Mouse (Mus musculus): ENCODE measurements around the gene Slc7a6os. TPM values are rescaled to one million over a fixed set of nuclear protein-coding genes. Genes with fewer than 3 reads are reported as not detected.

Slc7a6os gene
- polyA plus RNA-seq, 1 experiment from 2014 or later: 20.9 TPM

- no peak overlapping the region for H3K4me3 ChIP-seq (ENCODE audit: control insufficient read depth in 1 of 2, insufficient read depth in 1 of 2, low read depth in 1 of 2, low read length in 2 of 2)
- H3K9ac ChIP-seq (ENCODE audit: low read length): no peak overlapping the region
- 28% methylated on average over 1 of the region's 1 CpGs for WGBS
- no peak overlapping the region for H3K4me2 ChIP-seq (ENCODE audit: low read length)
- no peaks in the 10 kb centered on the region for H3K27me3 ChIP-seq (ENCODE audit: control insufficient read depth, insufficient read depth, low read length)
- H3K36me3 ChIP-seq (ENCODE audit: control insufficient read depth, insufficient read depth, low read length): peaks cover 17% of the 10 kb centered on the region
- peaks cover 0 to 4% of the 10 kb centered on the region in 2 experiments; a peak in 1 of 4 replicates for H3K4me1 ChIP-seq (ENCODE audit: control insufficient read depth in 2 of 2, insufficient read depth in 2 of 2, low read length in 2 of 2)
- no peaks in the 10 kb centered on the region for H3K9me3 ChIP-seq (ENCODE audit: control insufficient read depth, low read length)
- H3K27ac ChIP-seq (replicated peaks in 1 of 2; ENCODE audit: control insufficient read depth in 1 of 2, insufficient read depth in 1 of 2, low read depth in 2 of 2, low read length in 2 of 2): no peak overlapping the region
- no peak for ATAC-seq (ENCODE audit: insufficient number of reproducible peaks, insufficient read depth, low FRiP score, low read depth)
Measured at GRCm38 (mm10) chr8:106176891-106177290, 33.8 kb downstream of the Slc7a6os start.

- 86% methylated on average over 3 of the region's 3 CpGs for WGBS
- no peak for ATAC-seq (ENCODE audit: insufficient number of reproducible peaks, insufficient read depth, low FRiP score, low read depth)
- no peak overlapping the region for H3K4me2 ChIP-seq (ENCODE audit: low read length)
Measured at GRCm38 (mm10) chr8:106173566-106173965, 37.2 kb downstream of the Slc7a6os start.

DNA sequence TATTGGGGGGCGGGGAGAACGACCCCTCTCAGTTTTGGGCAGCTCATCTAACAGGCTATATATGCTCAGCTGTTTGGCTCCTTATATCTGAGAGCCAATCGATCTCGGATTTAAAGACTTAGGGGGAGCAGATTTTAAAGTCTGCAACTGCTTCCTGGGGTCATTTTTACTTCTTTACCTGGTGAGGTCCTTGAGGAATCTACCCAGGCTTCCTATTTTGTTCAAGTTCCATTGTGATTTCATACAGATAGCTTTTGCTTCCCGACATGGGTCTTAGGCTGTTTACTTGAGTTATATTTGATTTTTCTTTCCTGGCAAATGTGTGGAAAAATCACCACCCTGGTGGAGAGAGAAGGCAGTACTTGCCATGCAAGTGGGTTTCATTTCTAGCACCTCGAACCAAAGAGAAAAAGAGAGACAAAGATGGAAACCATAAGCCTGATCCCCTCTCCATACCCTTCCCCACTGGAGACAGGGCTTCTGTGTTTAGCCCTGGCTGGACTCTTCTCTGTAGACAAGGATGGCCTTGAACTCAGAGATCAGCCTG is 40.7 kb downstream of the Slc7a6os start:
- 35% methylated on average over 6 of the region's 6 CpGs for WGBS
- Histone ChIP-seq H3K27me3 (ENCODE audit: control insufficient read depth, insufficient read depth, low read length) (no peaks in the 10 kb centered on the region), H3K4me3 (ENCODE audit: control insufficient read depth in 1 of 2, insufficient read depth in 1 of 2, low read depth in 1 of 2, low read length in 2 of 2) (peak overlapping the region; percentile 84 to 87; a peak in 3 of 4 replicates), H3K9ac (ENCODE audit: low read length) (peak overlapping the region; percentile 86), H3K4me1 (ENCODE audit: control insufficient read depth in 2 of 2, insufficient read depth in 2 of 2, low read length in 2 of 2) (peaks cover 2 to 21% of the 10 kb centered on the region in 2 experiments; a peak in 3 of 4 replicates), H3K27ac (replicated peaks in 1 of 2; ENCODE audit: control insufficient read depth in 1 of 2, insufficient read depth in 1 of 2, low read depth in 2 of 2, low read length in 2 of 2) (no peak overlapping the region), H3K36me3 (ENCODE audit: control insufficient read depth, insufficient read depth, low read length) (no peaks in the 10 kb centered on the region), H3K4me2 (ENCODE audit: low read length) (peak overlapping the region; percentile 81), H3K9me3 (ENCODE audit: control insufficient read depth, low read length) (no peaks in the 10 kb centered on the region)
- ATAC-seq (ENCODE audit: insufficient number of reproducible peaks, insufficient read depth, low FRiP score, low read depth): no peak

More at GRCm38 (mm10) chr8:106173566-106173965, 37.2 kb downstream of the Slc7a6os start:
- Histone ChIP-seq H3K9me3 (ENCODE audit: control insufficient read depth, low read length) (no peaks in the 10 kb centered on the region), H3K4me1 (ENCODE audit: control insufficient read depth in 2 of 2, insufficient read depth in 2 of 2, low read length in 2 of 2) (peaks cover 0 to 11% of the 10 kb centered on the region in 2 experiments; a peak in 2 of 4 replicates), H3K9ac (ENCODE audit: low read length) (no peak overlapping the region), H3K27ac (replicated peaks in 1 of 2; ENCODE audit: control insufficient read depth in 1 of 2, insufficient read depth in 1 of 2, low read depth in 2 of 2, low read length in 2 of 2) (no peak overlapping the region), H3K36me3 (ENCODE audit: control insufficient read depth, insufficient read depth, low read length) (no peaks in the 10 kb centered on the region), H3K27me3 (ENCODE audit: control insufficient read depth, insufficient read depth, low read length) (no peaks in the 10 kb centered on the region), H3K4me3 (ENCODE audit: control insufficient read depth in 1 of 2, insufficient read depth in 1 of 2, low read depth in 1 of 2, low read length in 2 of 2) (no peak overlapping the region)

GRCm38 (mm10) chr8:106169017-106169933 is 41.5 kb downstream of the Slc7a6os start:
- H3K9ac ChIP-seq (ENCODE audit: low read length): peak overlapping the region; percentile 86
- peak; percentile 74 for ATAC-seq (ENCODE audit: insufficient number of reproducible peaks, insufficient read depth, low FRiP score, low read depth)
- H3K36me3 ChIP-seq (ENCODE audit: control insufficient read depth, insufficient read depth, low read length): peaks cover under 1% of the 10 kb centered on the region; the same call in 1 of the 2 replicates
- peak overlapping the region; percentile 40 to 84 for H3K27ac ChIP-seq (replicated peaks in 1 of 2; ENCODE audit: control insufficient read depth in 1 of 2, insufficient read depth in 1 of 2, low read depth in 2 of 2, low read length in 2 of 2)
- H3K27me3 ChIP-seq (ENCODE audit: control insufficient read depth, insufficient read depth, low read length): no peaks in the 10 kb centered on the region
- 1% methylated on average over 54 of the region's 54 CpGs for WGBS
- H3K4me2 ChIP-seq (ENCODE audit: low read length): peak overlapping the region; percentile 81
- peaks cover 2 to 21% of the 10 kb centered on the region in 2 experiments; a peak in 3 of 4 replicates for H3K4me1 ChIP-seq (ENCODE audit: control insufficient read depth in 2 of 2, insufficient read depth in 2 of 2, low read length in 2 of 2)
- H3K4me3 ChIP-seq (ENCODE audit: control insufficient read depth in 1 of 2, insufficient read depth in 1 of 2, low read depth in 1 of 2, low read length in 2 of 2): peak overlapping the region; percentile 84 to 87
- no peaks in the 10 kb centered on the region for H3K9me3 ChIP-seq (ENCODE audit: control insufficient read depth, low read length)

GRCm38 (mm10) chr8:106168356-106169016 is 42.2 kb downstream of the Slc7a6os start, which contains the start of gene Slc7a6:
TSS of gene Slc7a6 (plus strand) at chr8:106168857.
- H3K4me2 ChIP-seq (ENCODE audit: low read length): peak within 1 kb of the TSS; percentile 81
- under 1% methylated on average over 59 of the region's 59 CpGs for WGBS

GRCm38 (mm10) chr8:106165460-106165859 is 45.3 kb downstream of the Slc7a6os start:
- peaks cover 2 to 21% of the 10 kb centered on the region in 2 experiments; a peak in 3 of 4 replicates for H3K4me1 ChIP-seq (ENCODE audit: control insufficient read depth in 2 of 2, insufficient read depth in 2 of 2, low read length in 2 of 2)
- no peaks in the 10 kb centered on the region for H3K27me3 ChIP-seq (ENCODE audit: control insufficient read depth, insufficient read depth, low read length)
- no peaks in the 10 kb centered on the region for H3K9me3 ChIP-seq (ENCODE audit: control insufficient read depth, low read length)
- no peak overlapping the region for H3K9ac ChIP-seq (ENCODE audit: low read length)
- H3K4me2 ChIP-seq (ENCODE audit: low read length): no peak overlapping the region
- no peak overlapping the region for H3K27ac ChIP-seq (replicated peaks in 1 of 2; ENCODE audit: control insufficient read depth in 1 of 2, insufficient read depth in 1 of 2, low read depth in 2 of 2, low read length in 2 of 2)
- H3K4me3 ChIP-seq (ENCODE audit: control insufficient read depth in 1 of 2, insufficient read depth in 1 of 2, low read depth in 1 of 2, low read length in 2 of 2): no peak overlapping the region
- H3K36me3 ChIP-seq (ENCODE audit: control insufficient read depth, insufficient read depth, low read length): peaks cover 37% of the 10 kb centered on the region
- no peak for ATAC-seq (ENCODE audit: insufficient number of reproducible peaks, insufficient read depth, low FRiP score, low read depth)
- 44% methylated on average over 4 of the region's 4 CpGs for WGBS

More at GRCm38 (mm10) chr8:106168356-106169016, 42.2 kb downstream of the Slc7a6os start, which contains the start of gene Slc7a6:
- peak; percentile 84 for ATAC-seq (ENCODE audit: insufficient number of reproducible peaks, insufficient read depth, low FRiP score, low read depth)
- Histone ChIP-seq H3K36me3 (ENCODE audit: control insufficient read depth, insufficient read depth, low read length) (peaks cover 8% of the 10 kb centered on the region), H3K9ac (ENCODE audit: low read length) (peak within 1 kb of the TSS; percentile 86), H3K4me1 (ENCODE audit: control insufficient read depth in 2 of 2, insufficient read depth in 2 of 2, low read length in 2 of 2) (peaks cover 2 to 21% of the 10 kb centered on the region in 2 experiments; a peak in 3 of 4 replicates), H3K4me3 (ENCODE audit: control insufficient read depth in 1 of 2, insufficient read depth in 1 of 2, low read depth in 1 of 2, low read length in 2 of 2) (peak within 1 kb of the TSS; percentile 84 to 87), H3K27ac (replicated peaks in 1 of 2; ENCODE audit: control insufficient read depth in 1 of 2, insufficient read depth in 1 of 2, low read depth in 2 of 2, low read length in 2 of 2) (peak within 1 kb of the TSS; percentile 77 to 84), H3K27me3 (ENCODE audit: control insufficient read depth, insufficient read depth, low read length) (no peaks in the 10 kb centered on the region), H3K9me3 (ENCODE audit: control insufficient read depth, low read length) (no peaks in the 10 kb centered on the region)

DNA sequence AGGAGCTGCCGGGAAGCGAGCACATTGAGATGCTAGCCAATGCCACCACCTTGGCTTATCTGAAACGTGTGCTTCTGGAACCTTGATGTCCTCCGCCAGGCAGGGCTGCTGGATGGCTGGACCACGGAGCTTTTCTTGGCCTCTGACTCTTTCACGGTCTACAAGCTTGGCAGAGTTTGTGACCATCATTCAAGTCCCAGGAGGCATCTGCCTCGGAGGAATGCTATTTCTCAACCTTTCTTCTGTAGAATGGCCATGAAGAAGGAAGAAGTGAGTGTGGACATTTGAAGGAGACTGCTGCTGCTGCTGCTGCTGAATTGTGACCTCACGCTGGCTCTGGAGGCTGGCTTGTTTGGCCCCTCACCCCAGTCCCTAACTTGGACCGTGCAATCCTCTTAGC is 47.5 kb downstream of the Slc7a6os start:
- no peaks in the 10 kb centered on the region for H3K27me3 ChIP-seq (ENCODE audit: control insufficient read depth, insufficient read depth, low read length)
- no peak overlapping the region for H3K9ac ChIP-seq (ENCODE audit: low read length)
- H3K36me3 ChIP-seq (ENCODE audit: control insufficient read depth, insufficient read depth, low read length): peaks cover 43% of the 10 kb centered on the region
- no peak overlapping the region for H3K4me2 ChIP-seq (ENCODE audit: low read length)
- no peak for ATAC-seq (ENCODE audit: insufficient number of reproducible peaks, insufficient read depth, low FRiP score, low read depth)
- H3K4me3 ChIP-seq (ENCODE audit: control insufficient read depth in 1 of 2, insufficient read depth in 1 of 2, low read depth in 1 of 2, low read length in 2 of 2): no peak overlapping the region
- WGBS: 80% methylated on average over 9 of the region's 9 CpGs
- peaks cover 2 to 12% of the 10 kb centered on the region in 2 experiments; a peak in 3 of 4 replicates for H3K4me1 ChIP-seq (ENCODE audit: control insufficient read depth in 2 of 2, insufficient read depth in 2 of 2, low read length in 2 of 2)
- no peak overlapping the region for H3K27ac ChIP-seq (replicated peaks in 1 of 2; ENCODE audit: control insufficient read depth in 1 of 2, insufficient read depth in 1 of 2, low read depth in 2 of 2, low read length in 2 of 2)
- no peaks in the 10 kb centered on the region for H3K9me3 ChIP-seq (ENCODE audit: control insufficient read depth, low read length)

Data from heart, embryonic 14.5 days (tissue).